Mouse (Mus musculus): Measurements from ENCODE around the gene 4930544D05Rik.

DNA sequence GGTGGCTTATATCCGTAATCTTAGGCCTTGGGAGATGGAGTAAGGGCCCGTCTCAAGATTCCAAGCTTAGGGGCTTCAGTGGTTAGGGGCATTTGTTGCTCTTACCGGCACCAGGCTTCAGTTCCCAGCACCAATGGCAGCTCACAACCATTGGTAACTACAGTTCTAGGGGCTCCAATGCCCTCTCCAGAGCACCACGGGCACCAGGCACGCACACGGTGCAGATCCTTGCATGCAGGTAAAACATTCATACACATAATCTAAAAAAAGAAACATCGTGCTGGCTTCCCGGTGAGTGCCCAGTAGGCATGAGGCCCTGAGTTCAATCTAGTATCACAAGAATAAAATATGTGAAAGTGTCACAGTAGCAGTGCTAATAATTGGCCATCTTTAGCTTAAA is 47.5 kb downstream of the 4930544D05Rik start:
- no peak for TF ChIP-seq CTCF (IDR thresholded peaks at IDR 0.05; ENCODE audit: control insufficient read depth, insufficient read depth, insufficient replicate concordance, low read depth, low read length)
- TF ChIP-seq POLR2A (IDR thresholded peaks at IDR 0.05; ENCODE audit: control insufficient read depth, low read depth, low read length), result no peak
